Mouse (Mus musculus) hindbrain, embryonic 16.5 days (tissue): Measurements from ENCODE around the gene Slbp. TPM values are rescaled to one million over a fixed set of nuclear protein-coding genes. Genes with fewer than 3 reads are reported as not detected.

ENCODE experiments used
- ATAC-seq: fragments of 200-750 bp; cut with Nextera tagmentation; 2 replicates; pipeline ENCODE4 v1.8.0; 2017; ENCODE audit warnings: moderate TSS enrichment, moderate library complexity
- H3K27ac ChIP-seq: fragments of 300-500 bp; sonication (generic); 2 replicates; pipeline ENCODE4 v1.5.1; 2014; ENCODE audit warnings: low read depth, mild to moderate bottlenecking, control low read depth, low read length, moderate library complexity
- H3K27me3 ChIP-seq: fragments of 300-500 bp; sonication (generic); replicated peaks from 2 replicates; pipeline ENCODE4 v1.6.1; 2014; ENCODE audit warnings: low read length; ENCODE audit not compliant: control insufficient read depth, insufficient read depth
- H3K36me3 ChIP-seq: fragments of 300-500 bp; sonication (generic); 2 replicates; pipeline ENCODE4 v1.6.1; 2014; ENCODE audit warnings: mild to moderate bottlenecking, low read length, moderate library complexity, mixed read lengths; ENCODE audit not compliant: control insufficient read depth, insufficient read depth
- H3K4me1 ChIP-seq: fragments of 300-500 bp; sonication (generic); 2 replicates; pipeline ENCODE4 v1.6.1; 2014; ENCODE audit warnings: low read depth, low read length; ENCODE audit not compliant: control insufficient read depth, insufficient read depth
- H3K4me2 ChIP-seq: fragments of 300-500 bp; sonication (generic); 2 replicates; pipeline ENCODE4 v1.6.1; 2014; ENCODE audit warnings: mild to moderate bottlenecking, low read length, control low read depth, moderate library complexity
- H3K4me3 ChIP-seq: fragments of 300-500 bp; sonication (generic); 2 replicates; pipeline ENCODE4 v1.5.1; 2014; ENCODE audit warnings: mild to moderate bottlenecking, low read length, control low read depth, moderate library complexity
- H3K9ac ChIP-seq: fragments of 300-500 bp; sonication (generic); 2 replicates; pipeline ENCODE4 v1.6.1; 2014; ENCODE audit warnings: low read depth, mild to moderate bottlenecking, control low read depth, low read length, moderate library complexity
- H3K9me3 ChIP-seq: fragments of 300-500 bp; sonication (generic); 2 replicates; pipeline ENCODE4 v1.6.1; 2014; ENCODE audit warnings: mild to moderate bottlenecking, low read length, moderate library complexity; ENCODE audit not compliant: control insufficient read depth
- WGBS: fragments of 180-500 bp; shearing (Covaris S2); extraction: QIAGEN DNeasy Blood & Tissue Kit; methylation state at CpG from one replicate; pipeline ENCODE4 v1.1.7; 2014; 5-methylcytosine and 5-hydroxymethylcytosine counted together
- polyA plus RNA-seq: library from polyadenylated mRNA; unstranded; fragments of >200 nt; fragmentation: Nextera tagmentation; extraction: Ambion mirVana; gene quantifications from 2 replicates; pipeline ENCODE4 v1.2.1, GENCODE M21; 2015

The Slbp gene
- polyA plus RNA-seq, 1 experiment from 2014 or later, result 133 TPM

GRCm38 (mm10) chr5:33683897-33684652, 31.7 kb upstream of the Slbp start:
- peak; percentile 69 for ATAC-seq
- no peak overlapping the region for H3K27ac ChIP-seq
- no peak overlapping the region for H3K4me2 ChIP-seq
- H3K4me1 ChIP-seq, result peaks cover 7% of the 10 kb centered on the region
- no peak overlapping the region for H3K4me3 ChIP-seq
- H3K9me3 ChIP-seq, result no peaks in the 10 kb centered on the region
- no peak overlapping the region for H3K9ac ChIP-seq
- no peaks in the 10 kb centered on the region for H3K36me3 ChIP-seq
- no peaks in the 10 kb centered on the region; the same call in 1 of the 2 replicates for H3K27me3 ChIP-seq
- 52% methylated on average over 7 of the region's 7 CpGs for WGBS

GRCm38 (mm10) chr5:33682963-33683362, 30.6 kb upstream of the Slbp start:
- no peak for ATAC-seq

GRCm38 (mm10) chr5:33681611-33682388, 29.4 kb upstream of the Slbp start:
- Histone ChIP-seq H3K4me2 (no peak overlapping the region), H3K36me3 (no peaks in the 10 kb centered on the region), H3K4me3 (no peak overlapping the region), H3K9me3 (no peaks in the 10 kb centered on the region), H3K4me1 (no peaks in the 10 kb centered on the region), H3K9ac (no peak overlapping the region), H3K27me3 (no peaks in the 10 kb centered on the region; the same call in 1 of the 2 replicates), H3K27ac (no peak overlapping the region)
- 68% methylated on average over 15 of the region's 15 CpGs for WGBS
- no peak for ATAC-seq

More at GRCm38 (mm10) chr5:33682963-33683362, 30.6 kb upstream of the Slbp start:
- Histone ChIP-seq H3K9me3 (no peaks in the 10 kb centered on the region), H3K4me3 (no peak overlapping the region), H3K27ac (no peak overlapping the region), H3K9ac (no peak overlapping the region), H3K27me3 (no peaks in the 10 kb centered on the region; the same call in 1 of the 2 replicates), H3K4me1 (no peaks in the 10 kb centered on the region; the same call in 1 of the 2 replicates), H3K4me2 (no peak overlapping the region), H3K36me3 (no peaks in the 10 kb centered on the region)
- WGBS, result 73% methylated on average over 4 of the region's 4 CpGs

- Histone ChIP-seq H3K4me2 (no peak overlapping the region), H3K4me3 (no peak overlapping the region), H3K9me3 (no peaks in the 10 kb centered on the region), H3K27ac (no peak overlapping the region), H3K36me3 (no peaks in the 10 kb centered on the region), H3K4me1 (no peaks in the 10 kb centered on the region), H3K27me3 (no peaks in the 10 kb centered on the region; the same call in 1 of the 2 replicates), H3K9ac (no peak overlapping the region)
- 62% methylated on average over 3 of the region's 3 CpGs for WGBS
- no peak for ATAC-seq
These were observed 28.7 kb upstream of the Slbp start for GRCm38 (mm10) chr5:33681044-33681443.

- WGBS, result 87% methylated on average over 5 of the region's 5 CpGs
These were observed 25.9 kb upstream of the Slbp start for GRCm38 (mm10) chr5:33678244-33678643.

GRCm38 (mm10) chr5:33675964-33676363, 23.6 kb upstream of the Slbp start:
- peaks cover 4% of the 10 kb centered on the region; the same call in 1 of the 2 replicates for H3K4me1 ChIP-seq
- 5% methylated on average over 1 of the region's 1 CpGs for WGBS
- H3K9me3 ChIP-seq, result no peaks in the 10 kb centered on the region
- H3K4me2 ChIP-seq, result no peak overlapping the region
- no peak overlapping the region for H3K27ac ChIP-seq
- ATAC-seq, result no peak
- H3K36me3 ChIP-seq, result no peaks in the 10 kb centered on the region
- no peaks in the 10 kb centered on the region for H3K27me3 ChIP-seq
- no peak overlapping the region for H3K4me3 ChIP-seq
- no peak overlapping the region for H3K9ac ChIP-seq

More at GRCm38 (mm10) chr5:33678244-33678643, 25.9 kb upstream of the Slbp start:
- no peak overlapping the region for H3K4me2 ChIP-seq
- no peaks in the 10 kb centered on the region for H3K36me3 ChIP-seq
- no peak overlapping the region for H3K9ac ChIP-seq
- H3K4me3 ChIP-seq, result no peak overlapping the region
- H3K27ac ChIP-seq, result no peak overlapping the region
- H3K4me1 ChIP-seq, result peaks cover 4% of the 10 kb centered on the region; the same call in 1 of the 2 replicates
- H3K9me3 ChIP-seq, result no peaks in the 10 kb centered on the region
- H3K27me3 ChIP-seq, result no peaks in the 10 kb centered on the region
- no peak for ATAC-seq

GRCm38 (mm10) chr5:33674439-33674838, 22.1 kb upstream of the Slbp start:
- no peak overlapping the region for H3K4me2 ChIP-seq
- H3K4me1 ChIP-seq, result peaks cover 4% of the 10 kb centered on the region; the same call in 1 of the 2 replicates
- no peak overlapping the region; the same call in 1 of the 2 replicates for H3K27ac ChIP-seq
- H3K27me3 ChIP-seq, result no peaks in the 10 kb centered on the region
- ATAC-seq, result peak; percentile 96
- H3K9me3 ChIP-seq, result no peaks in the 10 kb centered on the region
- no peak overlapping the region for H3K9ac ChIP-seq
- H3K36me3 ChIP-seq, result no peaks in the 10 kb centered on the region
- WGBS, result 42% methylated on average over 3 of the region's 3 CpGs
- H3K4me3 ChIP-seq, result no peak overlapping the region

- 85% methylated on average over 5 of the region's 5 CpGs for WGBS
- H3K27ac ChIP-seq, result no peak overlapping the region
- no peaks in the 10 kb centered on the region for H3K9me3 ChIP-seq
- no peaks in the 10 kb centered on the region for H3K27me3 ChIP-seq
- no peak overlapping the region for H3K4me3 ChIP-seq
- H3K4me1 ChIP-seq, result peaks cover 4% of the 10 kb centered on the region; the same call in 1 of the 2 replicates
- no peak overlapping the region for H3K4me2 ChIP-seq
- no peak for ATAC-seq
- no peaks in the 10 kb centered on the region; the same call in 1 of the 2 replicates for H3K36me3 ChIP-seq
- H3K9ac ChIP-seq, result no peak overlapping the region
These were observed 19.3 kb upstream of the Slbp start for GRCm38 (mm10) chr5:33671659-33672058.

- Histone ChIP-seq H3K36me3 (no peaks in the 10 kb centered on the region; the same call in 1 of the 2 replicates), H3K4me1 (no peaks in the 10 kb centered on the region), H3K4me3 (no peak overlapping the region), H3K27me3 (no peaks in the 10 kb centered on the region), H3K4me2 (no peak overlapping the region), H3K9ac (no peak overlapping the region), H3K9me3 (no peaks in the 10 kb centered on the region), H3K27ac (no peak overlapping the region)
- ATAC-seq, result no peak
These were observed 15.8 kb upstream of the Slbp start for GRCm38 (mm10) chr5:33668223-33668622.
